Mouse (Mus musculus): ENCODE measurements at regions not wholly inside any gene's neighbourhood (a gene's known extent, or its start where the extent isn't known, plus 50 kb on each side); places are given as distances from the start of the nearest gene placed in this dataset.
A peak's percentile ranks its signal among the peaks of the same experiment; 100 is the strongest.

DNA sequence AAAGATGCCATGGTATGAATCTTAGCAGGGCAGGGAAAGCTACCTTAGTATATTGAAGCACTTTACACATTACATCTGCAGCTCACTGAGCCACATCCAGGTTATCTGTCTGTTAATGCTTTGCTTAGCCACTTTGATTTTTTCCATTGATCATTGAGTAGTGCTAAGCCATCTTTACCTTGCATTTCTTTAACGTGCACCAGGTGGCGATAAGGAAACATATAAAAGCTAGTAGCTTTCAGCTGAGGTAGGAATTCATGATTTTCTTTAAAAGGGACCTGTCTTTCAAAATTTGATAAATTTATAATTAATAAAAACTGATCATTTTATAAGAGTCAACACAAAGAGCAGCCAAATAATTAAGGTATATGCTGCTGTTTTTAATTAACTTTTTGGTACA is 426.3 kb upstream of the Tpk1 start:
- H3K4me1 ChIP-seq: no peaks in the 10 kb centered on the region
- 53% methylated on average over 2 of the region's 2 CpGs for WGBS
- H3K36me3 ChIP-seq: no peaks in the 10 kb centered on the region
- no peak overlapping the region for H3K4me3 ChIP-seq
- H3K27me3 ChIP-seq (replicated peaks): no peaks in the 10 kb centered on the region
- no peak overlapping the region for H3K4me2 ChIP-seq (replicated peaks)
- no peaks in the 10 kb centered on the region for H3K9me3 ChIP-seq
- H3K9ac ChIP-seq: no peak overlapping the region
- H3K27ac ChIP-seq: no peak overlapping the region
- ATAC-seq (ENCODE audit: low FRiP score, low read depth): no peak

DNA sequence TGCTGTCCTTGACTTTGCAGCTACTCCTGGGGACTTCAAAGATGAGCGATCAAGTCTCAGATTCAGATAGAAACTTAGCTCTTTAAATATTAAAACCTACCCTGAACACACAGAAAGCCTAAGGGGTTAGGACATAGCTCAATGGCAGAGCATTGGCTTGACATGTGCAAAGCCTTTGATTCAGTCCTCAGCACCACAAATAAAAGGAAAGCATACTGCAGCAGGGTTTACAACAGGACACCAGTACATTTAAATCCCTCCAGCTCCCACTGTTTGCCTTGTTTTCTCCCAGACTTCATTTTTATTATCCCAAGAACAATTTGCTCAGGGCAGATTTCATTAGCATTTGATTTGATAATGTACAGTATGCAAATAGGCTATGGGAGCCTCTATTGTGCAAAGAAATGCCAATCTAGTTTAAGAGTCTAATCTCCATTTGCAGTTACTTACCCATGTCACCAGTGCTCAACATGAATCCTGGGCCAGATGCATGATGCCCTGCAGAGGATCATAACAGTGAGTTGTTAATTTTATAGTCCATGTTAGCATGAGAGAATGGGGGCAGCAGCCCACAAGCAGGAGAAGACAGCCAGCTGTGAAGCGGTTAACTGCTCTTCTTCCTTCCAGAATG is 416.0 kb upstream of the Tpk1 start:
- 81% methylated on average over 2 of the region's 2 CpGs for WGBS
- H3K27me3 ChIP-seq (replicated peaks): no peaks in the 10 kb centered on the region

DNA sequence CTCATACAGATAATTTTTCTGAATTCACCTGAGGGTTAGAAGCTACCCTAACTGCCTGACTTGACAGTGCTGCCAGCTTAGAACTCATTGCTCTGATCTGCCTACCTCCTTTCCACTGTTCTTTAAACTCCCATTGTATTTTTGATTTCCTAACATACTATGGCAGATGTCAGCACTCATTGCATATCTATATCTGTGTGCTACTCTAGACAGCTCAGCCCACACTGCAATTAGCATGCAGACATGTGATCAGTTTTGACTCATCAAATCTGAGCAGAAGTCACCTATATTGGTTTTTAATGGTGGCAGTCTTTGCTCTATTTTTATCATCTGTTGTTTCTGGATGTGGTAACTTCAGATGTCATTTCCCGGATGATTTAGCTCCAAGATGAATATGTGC is 407.0 kb upstream of the Tpk1 start:
- no peak overlapping the region for H3K9ac ChIP-seq
- WGBS: 82% methylated on average over 1 of the region's 1 CpGs
- no peak overlapping the region for H3K27ac ChIP-seq
- H3K4me2 ChIP-seq (replicated peaks): no peak overlapping the region
- no peaks in the 10 kb centered on the region for H3K4me1 ChIP-seq
- no peaks in the 10 kb centered on the region for H3K9me3 ChIP-seq
- H3K36me3 ChIP-seq: no peaks in the 10 kb centered on the region
- no peak overlapping the region for H3K4me3 ChIP-seq
- ATAC-seq (ENCODE audit: low FRiP score, low read depth): no peak
- no peaks in the 10 kb centered on the region for H3K27me3 ChIP-seq (replicated peaks)

More for the DNA sequence above, 416.0 kb upstream of the Tpk1 start:
- Histone ChIP-seq H3K9me3 (no peaks in the 10 kb centered on the region), H3K4me2 (replicated peaks) (no peak overlapping the region), H3K27ac (no peak overlapping the region), H3K4me3 (no peak overlapping the region), H3K36me3 (no peaks in the 10 kb centered on the region), H3K9ac (no peak overlapping the region), H3K4me1 (no peaks in the 10 kb centered on the region)
- peak; percentile 41; the same call in 1 of the 2 replicates for ATAC-seq (ENCODE audit: low FRiP score, low read depth)

DNA sequence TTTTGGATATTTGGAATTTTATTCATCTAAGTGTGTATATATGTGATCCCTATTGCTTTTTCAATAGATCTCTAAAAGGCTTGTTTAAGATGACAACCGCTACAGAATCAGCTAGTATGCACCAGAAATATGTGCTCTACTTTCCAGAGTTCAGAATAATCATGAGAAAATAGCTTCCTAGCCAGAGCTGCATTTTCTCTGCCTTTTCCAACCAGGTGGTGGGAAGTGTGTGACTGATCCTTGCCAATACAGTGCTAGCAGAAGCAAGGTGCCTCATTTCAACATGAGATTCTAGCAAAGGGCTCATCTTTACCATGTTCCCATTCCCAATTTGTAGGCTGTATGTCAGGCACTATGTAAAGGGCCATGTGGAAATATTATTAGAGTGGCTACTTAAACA is 401.8 kb upstream of the Tpk1 start:
- Histone ChIP-seq H3K36me3 (no peaks in the 10 kb centered on the region), H3K4me3 (no peak overlapping the region), H3K27ac (no peak overlapping the region), H3K27me3 (replicated peaks) (no peaks in the 10 kb centered on the region), H3K4me2 (replicated peaks) (no peak overlapping the region), H3K9me3 (no peaks in the 10 kb centered on the region), H3K4me1 (no peaks in the 10 kb centered on the region), H3K9ac (no peak overlapping the region)
- 85% methylated on average over 1 of the region's 1 CpGs for WGBS
- no peak for ATAC-seq (ENCODE audit: low FRiP score, low read depth)
